Mouse (Mus musculus): Measurements from ENCODE around the gene Rfpl4.
"Not testable (repeated sequence)": the region's sequence is repeated elsewhere in the genome, so short reads cannot be mapped to it uniquely, and the experiment has no call there.

The Rfpl4 gene

GRCm38 (mm10) chr7:5080815-5081214 lies 35.9 kb downstream of the Rfpl4 start:
- DNase-seq (ENCODE audit: low spot score), result peak; percentile 40

GRCm38 (mm10) chr7:5080010-5080751 lies 36.6 kb downstream of the Rfpl4 start, which contains the start of gene Epn1:
Epn1 (plus strand) TSS chr7:5080235.
- peak; percentile 96 for DNase-seq (ENCODE audit: low spot score)

- DNase-seq (ENCODE audit: low spot score), result not testable (repeated sequence)
Observed at GRCm38 (mm10) chr7:5079365-5080009, 37.3 kb downstream of the Rfpl4 start.

GRCm38 (mm10) chr7:5076931-5077330 lies 39.8 kb downstream of the Rfpl4 start:
- no peak for DNase-seq (ENCODE audit: low spot score)

GRCm38 (mm10) chr7:5074984-5075383 lies 41.8 kb downstream of the Rfpl4 start:
- DNase-seq (ENCODE audit: low spot score), result no peak

- no peak for DNase-seq (ENCODE audit: low spot score)
Observed at GRCm38 (mm10) chr7:5073586-5073985, 43.2 kb downstream of the Rfpl4 start.

GRCm38 (mm10) chr7:5064886-5065285 lies 51.9 kb downstream of the Rfpl4 start:
- no peak for DNase-seq (ENCODE audit: low spot score)

GRCm38 (mm10) chr7:5062360-5063001 lies 54.3 kb downstream of the Rfpl4 start:
- DNase-seq (ENCODE audit: low spot score), result peak; percentile 74

- peak; percentile 99 for DNase-seq (ENCODE audit: low spot score)
Observed at GRCm38 (mm10) chr7:5061774-5062359, 54.9 kb downstream of the Rfpl4 start, which contains the start of gene U2af2. U2af2 (plus strand) TSS chr7:5062143.

GRCm38 (mm10) chr7:5060944-5061773 lies 55.6 kb downstream of the Rfpl4 start:
- DNase-seq (ENCODE audit: low spot score), result peak; percentile 99

GRCm38 (mm10) chr7:5060239-5060731 lies 56.5 kb downstream of the Rfpl4 start:
- peak; percentile 90 for DNase-seq (ENCODE audit: low spot score)
